Mouse (Mus musculus): ENCODE measurements at regions not wholly inside any gene's neighbourhood (a gene's known extent, or its start where the extent isn't known, plus 50 kb on each side); places are given as distances from the start of the nearest gene placed in this dataset.

- H3K36me3 ChIP-seq = no peaks in the 10 kb centered on the region
- H3K9ac ChIP-seq = no peak overlapping the region
- no peak overlapping the region for H3K4me2 ChIP-seq
- 41% methylated on average over 2 of the region's 2 CpGs for WGBS
- no peaks in the 10 kb centered on the region for H3K27me3 ChIP-seq
- no peak for ATAC-seq (replicated peaks; ENCODE audit: low FRiP score)
- H3K4me3 ChIP-seq (replicated peaks) = no peak overlapping the region
- 0 out of 2 replicates have a peak, but pooled peaks cover 5% of the 10 kb centered on the region for H3K4me1 ChIP-seq
- H3K9me3 ChIP-seq (replicated peaks) = no peaks in the 10 kb centered on the region
- no peak overlapping the region for H3K27ac ChIP-seq
Observed at GRCm38 (mm10) chr14:55301996-55302395, 80.2 kb downstream of the Dhrs2 start.

- Histone ChIP-seq H3K27ac (no peak overlapping the region), H3K36me3 (no peaks in the 10 kb centered on the region), H3K9ac (no peak overlapping the region), H3K9me3 (replicated peaks) (no peaks in the 10 kb centered on the region), H3K27me3 (no peaks in the 10 kb centered on the region), H3K4me2 (no peak overlapping the region), H3K4me1 (no peaks in the 10 kb centered on the region), H3K4me3 (replicated peaks) (no peak overlapping the region)
- 74% methylated on average over 6 of the region's 6 CpGs for WGBS
- no peak for ATAC-seq (replicated peaks; ENCODE audit: low FRiP score)
Observed at GRCm38 (mm10) chr14:55313615-55314014, 91.8 kb downstream of the Dhrs2 start.

- H3K27ac ChIP-seq = no peak overlapping the region
- no peak for ATAC-seq (replicated peaks; ENCODE audit: low FRiP score)
- H3K36me3 ChIP-seq = no peaks in the 10 kb centered on the region
- no peaks in the 10 kb centered on the region for H3K4me1 ChIP-seq
- no peaks in the 10 kb centered on the region for H3K27me3 ChIP-seq
- no peak overlapping the region for H3K4me3 ChIP-seq (replicated peaks)
- H3K9ac ChIP-seq = no peak overlapping the region
- H3K9me3 ChIP-seq (replicated peaks) = no peaks in the 10 kb centered on the region
- no peak overlapping the region for H3K4me2 ChIP-seq
Observed at GRCm38 (mm10) chr14:55323897-55324296, 102.1 kb downstream of the Dhrs2 start.

GRCm38 (mm10) chr14:55324335-55324734, 102.5 kb downstream of the Dhrs2 start:
- H3K27ac ChIP-seq = no peak overlapping the region

GRCm38 (mm10) chr14:55333812-55334211, 112.0 kb downstream of the Dhrs2 start:
- Histone ChIP-seq H3K27me3 (no peaks in the 10 kb centered on the region), H3K4me1 (no peaks in the 10 kb centered on the region), H3K27ac (no peak overlapping the region), H3K9me3 (replicated peaks) (no peaks in the 10 kb centered on the region), H3K4me3 (replicated peaks) (no peak overlapping the region), H3K36me3 (no peaks in the 10 kb centered on the region), H3K4me2 (no peak overlapping the region), H3K9ac (no peak overlapping the region)
- WGBS = 55% methylated on average over 3 of the region's 3 CpGs
- no peak for ATAC-seq (replicated peaks; ENCODE audit: low FRiP score)

More at GRCm38 (mm10) chr14:55324335-55324734, 102.5 kb downstream of the Dhrs2 start:
- Histone ChIP-seq H3K4me1 (no peaks in the 10 kb centered on the region), H3K27me3 (no peaks in the 10 kb centered on the region), H3K4me2 (no peak overlapping the region), H3K9me3 (replicated peaks) (no peaks in the 10 kb centered on the region), H3K36me3 (no peaks in the 10 kb centered on the region), H3K4me3 (replicated peaks) (no peak overlapping the region), H3K9ac (no peak overlapping the region)
- no peak for ATAC-seq (replicated peaks; ENCODE audit: low FRiP score)
- WGBS = 58% methylated on average over 3 of the region's 3 CpGs

- Histone ChIP-seq H3K36me3 (no peaks in the 10 kb centered on the region), H3K27ac (no peak overlapping the region), H3K9ac (no peak overlapping the region), H3K4me3 (replicated peaks) (no peak overlapping the region), H3K4me1 (no peaks in the 10 kb centered on the region), H3K9me3 (replicated peaks) (no peaks in the 10 kb centered on the region), H3K27me3 (no peaks in the 10 kb centered on the region), H3K4me2 (no peak overlapping the region)
- 90% methylated on average over 7 of the region's 7 CpGs for WGBS
- ATAC-seq (replicated peaks; ENCODE audit: low FRiP score) = no peak
Observed at GRCm38 (mm10) chr14:55334305-55334704, 112.5 kb downstream of the Dhrs2 start.

GRCm38 (mm10) chr14:55335586-55335985, 113.8 kb downstream of the Dhrs2 start:
- Histone ChIP-seq H3K9ac (no peak overlapping the region), H3K27ac (no peak overlapping the region), H3K9me3 (replicated peaks) (no peaks in the 10 kb centered on the region), H3K4me3 (replicated peaks) (no peak overlapping the region), H3K4me1 (no peaks in the 10 kb centered on the region), H3K36me3 (no peaks in the 10 kb centered on the region), H3K27me3 (no peaks in the 10 kb centered on the region), H3K4me2 (no peak overlapping the region)
- ATAC-seq (replicated peaks; ENCODE audit: low FRiP score) = no peak
- 90% methylated on average over 1 of the region's 1 CpGs for WGBS

- H3K27ac ChIP-seq = peak overlapping the region; percentile 32; the same call in 1 of the 2 replicates
- H3K27me3 ChIP-seq = no peaks in the 10 kb centered on the region
- no peak overlapping the region for H3K4me3 ChIP-seq (replicated peaks)
- H3K9me3 ChIP-seq (replicated peaks) = no peaks in the 10 kb centered on the region
- no peak overlapping the region for H3K4me2 ChIP-seq
- no peaks in the 10 kb centered on the region for H3K36me3 ChIP-seq
- 25% methylated on average over 5 of the region's 5 CpGs for WGBS
- H3K9ac ChIP-seq = no peak overlapping the region
- H3K4me1 ChIP-seq = no peaks in the 10 kb centered on the region
- ATAC-seq (replicated peaks; ENCODE audit: low FRiP score) = no peak
Observed at GRCm38 (mm10) chr14:55336451-55337195, 114.8 kb downstream of the Dhrs2 start.

- Histone ChIP-seq H3K27me3 (no peaks in the 10 kb centered on the region), H3K9ac (no peak overlapping the region), H3K4me1 (no peaks in the 10 kb centered on the region), H3K9me3 (replicated peaks) (no peaks in the 10 kb centered on the region), H3K4me2 (no peak overlapping the region), H3K27ac (no peak overlapping the region), H3K36me3 (no peaks in the 10 kb centered on the region), H3K4me3 (replicated peaks) (no peak overlapping the region)
- WGBS = 56% methylated on average over 9 of the region's 9 CpGs
- no peak for ATAC-seq (replicated peaks; ENCODE audit: low FRiP score)
Observed at GRCm38 (mm10) chr14:55338010-55338409, 116.2 kb downstream of the Dhrs2 start.

GRCm38 (mm10) chr14:55338500-55338899, 116.7 kb downstream of the Dhrs2 start:
- H3K9me3 ChIP-seq (replicated peaks) = no peaks in the 10 kb centered on the region
- H3K27ac ChIP-seq = no peak overlapping the region
- no peaks in the 10 kb centered on the region for H3K27me3 ChIP-seq
- ATAC-seq (replicated peaks; ENCODE audit: low FRiP score) = no peak
- H3K4me3 ChIP-seq (replicated peaks) = no peak overlapping the region
- WGBS = 50% methylated on average over 7 of the region's 7 CpGs
- no peak overlapping the region for H3K9ac ChIP-seq
- H3K4me1 ChIP-seq = no peaks in the 10 kb centered on the region
- no peaks in the 10 kb centered on the region for H3K36me3 ChIP-seq
- H3K4me2 ChIP-seq = no peak overlapping the region

- 73% methylated on average over 9 of the region's 9 CpGs for WGBS
- H3K4me2 ChIP-seq = no peak overlapping the region
Observed at GRCm38 (mm10) chr14:55339036-55339614, 117.3 kb downstream of the Dhrs2 start.

GRCm38 (mm10) chr14:55343341-55343740, 121.5 kb downstream of the Dhrs2 start:
- Histone ChIP-seq H3K27ac (no peak overlapping the region), H3K9ac (no peak overlapping the region), H3K9me3 (replicated peaks) (no peaks in the 10 kb centered on the region), H3K4me1 (no peaks in the 10 kb centered on the region), H3K4me3 (replicated peaks) (no peak overlapping the region), H3K27me3 (no peaks in the 10 kb centered on the region), H3K4me2 (no peak overlapping the region), H3K36me3 (no peaks in the 10 kb centered on the region)
- ATAC-seq (replicated peaks; ENCODE audit: low FRiP score) = no peak
- 42% methylated on average over 1 of the region's 1 CpGs for WGBS

More at GRCm38 (mm10) chr14:55339036-55339614, 117.3 kb downstream of the Dhrs2 start:
- H3K4me3 ChIP-seq (replicated peaks) = no peak overlapping the region
- no peak for ATAC-seq (replicated peaks; ENCODE audit: low FRiP score)
- no peak overlapping the region for H3K27ac ChIP-seq
- no peaks in the 10 kb centered on the region for H3K9me3 ChIP-seq (replicated peaks)
- H3K4me1 ChIP-seq = no peaks in the 10 kb centered on the region
- H3K36me3 ChIP-seq = no peaks in the 10 kb centered on the region
- no peak overlapping the region for H3K9ac ChIP-seq
- no peaks in the 10 kb centered on the region for H3K27me3 ChIP-seq
